Mouse (Mus musculus) E14TG2a.4 (cell line): Measurements from ENCODE around the gene Tmie.

Source experiments
- CTCF ChIP-seq: conservative IDR thresholded peaks from 2 replicates; pipeline ENCODE4 v1.5.1; 2014; ENCODE audit warnings: low read length
- NANOG ChIP-seq: IDR thresholded peaks from 2 replicates; pipeline ENCODE4 v1.6.1; 2014; ENCODE audit warnings: borderline replicate concordance, low read length, mixed read lengths

DNA sequence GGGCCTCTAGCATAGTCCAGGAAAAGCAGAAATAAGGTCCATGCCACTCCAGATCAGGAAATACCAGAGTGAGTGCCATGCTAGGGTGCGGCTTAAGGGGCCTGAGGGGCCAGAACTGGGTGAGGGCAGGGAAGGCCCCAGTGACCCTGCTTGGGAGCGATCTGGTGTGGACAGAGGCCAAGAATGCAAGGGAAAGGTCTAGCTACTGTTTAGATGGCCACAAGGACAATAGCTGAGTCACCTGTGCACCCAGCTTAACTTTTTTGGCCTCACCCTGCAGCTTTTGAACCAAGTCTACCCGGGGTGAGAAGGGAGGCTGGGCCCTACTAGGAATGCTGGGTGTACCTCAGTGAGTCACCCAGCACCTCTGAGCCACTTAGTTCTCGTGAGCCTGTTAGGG, 859 bp upstream of the Tmie start:
- no peak for TF ChIP-seq CTCF
- no peak for TF ChIP-seq NANOG
